Mouse (Mus musculus) heart, postnatal 0 days (tissue): ENCODE measurements around the gene Gtf2h3.

ENCODE experiments used
- CTCF ChIP-seq: IDR thresholded peaks from 2 replicates; pipeline ENCODE4 v1.5.1; 2016; ENCODE audit warnings: antibody characterized with exemption, control low read depth, low read depth
- EP300 ChIP-seq: IDR thresholded peaks from 2 replicates; pipeline ENCODE4 v1.6.1; 2016; ENCODE audit warnings: antibody characterized with exemption, low read depth

DNA sequence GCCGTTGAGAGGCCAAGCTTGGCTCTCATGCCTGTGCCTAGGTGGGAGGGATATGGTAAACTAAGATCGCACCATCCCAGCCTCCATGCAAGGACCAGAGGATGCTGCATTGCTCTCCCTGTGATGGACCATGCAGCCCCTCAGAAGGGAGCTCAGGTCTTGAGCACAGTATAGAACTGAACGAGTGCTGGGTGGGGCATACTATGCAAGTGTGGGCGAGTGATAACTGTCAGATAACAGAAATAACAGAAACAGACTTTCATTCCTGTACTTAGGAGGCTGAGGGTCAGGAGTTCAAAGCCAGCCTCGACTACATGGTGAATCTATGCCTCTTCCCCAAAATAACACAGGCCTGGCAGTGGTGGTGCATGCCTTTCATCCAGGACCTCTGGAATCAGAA, 43.9 kb upstream of the Gtf2h3 start:
- TF ChIP-seq EP300 (no peak), CTCF (no peak)
